Mouse (Mus musculus) frontal cortex, postnatal 36 days (tissue): ENCODE results near the gene Prg2.

Experiments used
- DNase-seq, 2 experiments: peaks; one replicate each; pipeline ENCODE4 v3.0.0; 2022; ENCODE audit warnings: low spot score in 2 of 2

The Prg2 gene

DNA sequence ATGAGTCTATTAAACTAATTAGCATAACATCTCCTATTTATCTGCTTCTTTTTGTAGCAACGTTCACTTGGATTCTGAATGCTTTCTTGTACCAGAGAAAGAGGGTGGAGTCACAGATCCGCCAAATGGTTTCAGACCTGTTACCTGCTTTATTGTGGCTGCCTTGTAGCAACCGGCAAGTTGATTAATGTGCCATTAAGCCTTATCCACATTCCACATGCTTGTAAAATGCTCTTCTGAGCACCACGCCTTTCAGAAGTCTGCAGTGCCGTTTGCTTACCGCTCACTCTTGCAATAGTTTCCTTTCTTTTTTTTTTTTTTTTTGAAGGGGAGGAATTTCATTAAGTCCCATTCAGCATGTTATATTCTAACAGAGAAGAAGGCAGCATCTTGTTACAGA, 49.6 kb downstream of the Prg2 start:
- no peak for DNase-seq

DNA sequence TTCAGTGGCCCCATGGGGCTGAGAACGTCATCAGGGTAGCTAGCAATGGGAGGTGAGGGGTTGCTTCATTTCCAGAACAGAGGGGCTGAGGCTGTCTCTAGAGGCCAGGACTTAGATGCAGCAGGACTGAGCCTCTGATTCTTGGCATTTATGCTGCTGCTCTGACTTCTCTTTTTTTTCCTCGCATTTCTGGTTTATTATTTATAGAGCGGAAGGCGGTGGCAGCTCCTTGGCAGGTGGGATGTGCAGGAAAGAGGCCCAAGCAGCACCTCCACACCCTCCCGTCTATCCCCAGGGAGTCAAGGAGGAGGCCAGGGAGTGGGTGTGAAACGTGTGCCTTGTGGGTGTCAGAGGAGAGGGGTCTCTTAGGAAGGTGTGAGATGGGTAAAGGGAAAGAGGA, 50.7 kb downstream of the Prg2 start:
- DNase-seq, result peak in 1 of 2 experiments; percentile 44

DNA sequence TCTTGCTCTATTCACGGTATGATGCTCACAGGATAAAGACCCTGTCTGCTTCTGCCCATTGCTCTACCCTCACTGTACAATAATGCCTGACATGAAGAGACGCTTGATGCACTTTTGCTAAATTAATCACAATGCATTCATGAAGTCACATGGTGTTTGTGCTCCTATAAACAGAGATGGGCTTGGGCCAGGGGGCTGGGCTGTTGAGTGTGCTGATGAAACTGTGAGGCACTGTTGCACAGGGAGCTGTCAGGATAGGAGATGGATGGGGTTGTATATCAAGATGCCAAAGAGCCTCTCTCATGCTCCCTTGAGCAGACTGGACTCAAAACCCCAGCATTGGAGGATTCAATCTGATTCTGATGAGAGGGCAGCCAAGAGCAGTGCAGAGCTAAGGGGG, 52.9 kb downstream of the Prg2 start:
- DNase-seq, result no peak
